Mouse (Mus musculus) layer of hippocampus, adult 9-11 months (tissue): Measurements from ENCODE around the gene Rac2.

Experiments
- DNase-seq: peaks from one replicate; pipeline ENCODE4 v3.0.0; 2022

Gene Rac2

DNA sequence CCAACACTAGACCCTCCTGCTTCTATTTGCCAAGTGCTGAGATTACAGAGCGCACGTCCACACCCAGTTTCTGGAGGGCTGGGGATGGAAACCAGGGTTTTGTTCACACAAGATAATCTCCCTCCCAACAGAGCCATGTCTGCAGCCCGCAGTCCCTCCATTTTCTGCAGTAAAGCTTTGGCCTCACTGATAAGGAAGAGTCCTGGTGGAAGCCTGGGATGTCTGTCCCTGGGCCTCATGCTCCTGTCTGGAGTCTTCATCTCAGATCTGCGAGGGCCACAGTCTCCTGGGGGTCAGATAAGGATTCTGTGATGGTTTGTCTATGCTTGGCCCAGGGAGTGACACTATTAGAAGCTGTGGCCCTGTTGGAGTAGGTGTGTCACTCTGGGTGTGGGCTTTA, 15.5 kb upstream of the Rac2 start:
- no peak for DNase-seq

GRCm38 (mm10) chr15:78587050-78587994, 14.7 kb upstream of the Rac2 start:
- peak; percentile 85 for DNase-seq

DNA sequence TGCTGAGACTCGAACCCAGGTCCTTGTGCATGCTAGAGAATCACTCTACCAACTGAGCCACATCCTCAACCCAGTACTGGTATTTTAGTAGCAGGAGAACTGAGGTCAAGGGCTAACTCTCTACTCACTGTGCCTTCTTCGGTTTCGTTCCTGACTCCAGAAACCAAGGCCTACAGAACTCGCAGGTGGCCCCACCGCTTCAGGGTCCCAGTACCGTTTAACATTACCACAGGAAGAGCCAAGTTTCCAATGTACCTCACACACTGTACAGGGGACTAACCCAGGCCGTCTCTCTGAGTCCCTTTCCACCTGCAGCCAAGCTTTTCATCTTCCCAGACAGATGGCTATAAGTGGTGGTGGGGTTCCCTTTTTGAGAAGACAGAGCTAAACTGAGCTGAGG, 12.8 kb upstream of the Rac2 start:
- no peak for DNase-seq

- no peak for DNase-seq
Measured at GRCm38 (mm10) chr15:78583352-78583751, 10.8 kb upstream of the Rac2 start.

- DNase-seq: no peak
Measured at GRCm38 (mm10) chr15:78576284-78576810, 3.8 kb upstream of the Rac2 start.

- no peak for DNase-seq
Measured at GRCm38 (mm10) chr15:78572270-78572600, 348 bp downstream of the Rac2 start.

- no peak for DNase-seq
Measured at GRCm38 (mm10) chr15:78571554-78572269, 871 bp downstream of the Rac2 start.

- no peak for DNase-seq
Measured at GRCm38 (mm10) chr15:78570170-78570569, 2.4 kb downstream of the Rac2 start.

GRCm38 (mm10) chr15:78567608-78568120, 4.9 kb downstream of the Rac2 start:
- DNase-seq: no peak

DNA sequence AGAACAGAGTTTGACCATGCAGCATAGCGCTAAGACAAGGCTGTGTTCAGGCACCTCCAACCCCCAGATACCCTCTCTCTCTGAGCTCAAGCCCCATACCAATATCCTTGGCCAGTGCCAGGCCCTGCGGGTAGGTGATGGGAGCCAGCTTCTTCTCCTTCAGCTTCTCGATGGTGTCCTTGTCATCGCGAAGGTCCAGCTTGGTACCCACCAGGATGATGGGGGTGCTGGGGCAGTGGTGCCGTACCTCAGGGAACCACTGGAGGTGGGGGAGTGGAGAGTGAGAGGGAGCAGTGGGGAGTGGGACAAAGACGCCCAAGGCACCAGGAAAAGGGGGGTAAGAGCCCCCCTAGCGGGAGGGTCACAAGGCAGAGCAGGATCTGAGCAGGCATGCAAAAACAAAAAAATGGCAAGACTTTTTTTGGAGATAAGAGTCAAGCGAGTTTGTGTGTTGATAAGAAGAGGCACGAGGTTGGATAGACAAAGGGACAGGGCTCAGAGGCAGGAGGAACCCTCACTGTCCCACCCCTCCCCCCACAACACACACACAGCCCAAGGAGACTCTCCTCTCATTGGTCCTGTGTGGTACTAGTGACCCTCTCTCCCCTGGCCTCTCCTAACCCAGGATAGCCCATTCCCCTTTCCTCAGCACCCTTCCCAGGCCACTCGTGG, 7.7 kb downstream of the Rac2 start:
- DNase-seq: no peak

GRCm38 (mm10) chr15:78563937-78564336, 8.6 kb downstream of the Rac2 start:
- DNase-seq: no peak

DNA sequence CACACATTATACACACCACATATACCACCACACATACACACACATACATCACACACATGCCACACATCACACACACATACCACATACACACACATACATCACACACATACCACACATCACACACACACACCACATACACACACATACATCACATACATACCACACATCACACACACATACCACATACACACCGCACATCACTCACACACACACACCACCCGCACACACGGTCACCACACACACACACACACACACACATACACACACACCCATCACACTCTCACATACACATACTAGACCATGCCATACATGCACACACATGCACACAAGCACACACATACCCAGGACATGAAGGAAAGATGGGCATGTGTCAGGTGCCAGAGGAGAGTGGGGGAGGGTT, 9.2 kb downstream of the Rac2 start:
- no peak for DNase-seq

DNA sequence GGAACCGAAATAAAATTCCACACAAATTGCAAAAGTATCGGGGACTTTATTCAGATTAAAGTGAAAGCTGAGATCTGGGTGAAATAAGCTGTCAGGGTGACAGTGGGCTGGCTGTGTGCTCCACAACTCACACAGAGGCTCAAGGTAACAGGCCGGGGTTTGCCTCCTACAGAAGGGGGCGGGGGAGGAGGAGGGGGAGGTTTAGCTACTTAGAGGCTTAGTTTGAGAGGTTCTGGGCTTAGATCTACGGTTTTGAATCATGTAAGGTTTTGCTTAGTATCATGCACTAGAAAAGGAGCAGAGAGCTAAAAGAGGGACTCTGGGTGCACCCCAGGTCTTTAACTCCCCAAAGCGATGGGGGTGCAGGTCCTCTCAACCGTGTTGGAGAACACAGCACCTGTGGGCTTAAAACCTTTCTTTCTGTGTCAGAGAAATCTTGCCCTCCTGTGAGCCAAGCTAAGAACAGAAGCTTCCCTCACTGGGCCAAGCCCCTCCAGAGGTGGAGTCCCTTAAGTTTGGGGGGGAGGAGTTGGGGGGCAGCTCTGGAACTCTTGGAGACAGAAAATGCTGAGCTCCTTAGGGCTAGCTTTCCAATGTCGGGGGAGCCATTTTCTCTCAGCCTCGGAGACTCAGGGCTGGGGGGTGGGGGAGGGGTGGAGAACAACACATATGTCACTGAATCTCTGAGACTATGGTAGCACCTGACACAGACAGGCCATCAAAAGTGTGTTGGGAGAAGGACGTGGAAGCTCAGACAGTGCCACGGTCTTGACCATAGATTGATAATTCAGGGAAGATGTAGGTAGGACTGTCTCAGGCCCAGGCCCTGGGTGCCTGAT, 13.2 kb downstream of the Rac2 start:
- no peak for DNase-seq

- no peak for DNase-seq
Measured at GRCm38 (mm10) chr15:78557693-78558535, 14.7 kb downstream of the Rac2 start.

DNA sequence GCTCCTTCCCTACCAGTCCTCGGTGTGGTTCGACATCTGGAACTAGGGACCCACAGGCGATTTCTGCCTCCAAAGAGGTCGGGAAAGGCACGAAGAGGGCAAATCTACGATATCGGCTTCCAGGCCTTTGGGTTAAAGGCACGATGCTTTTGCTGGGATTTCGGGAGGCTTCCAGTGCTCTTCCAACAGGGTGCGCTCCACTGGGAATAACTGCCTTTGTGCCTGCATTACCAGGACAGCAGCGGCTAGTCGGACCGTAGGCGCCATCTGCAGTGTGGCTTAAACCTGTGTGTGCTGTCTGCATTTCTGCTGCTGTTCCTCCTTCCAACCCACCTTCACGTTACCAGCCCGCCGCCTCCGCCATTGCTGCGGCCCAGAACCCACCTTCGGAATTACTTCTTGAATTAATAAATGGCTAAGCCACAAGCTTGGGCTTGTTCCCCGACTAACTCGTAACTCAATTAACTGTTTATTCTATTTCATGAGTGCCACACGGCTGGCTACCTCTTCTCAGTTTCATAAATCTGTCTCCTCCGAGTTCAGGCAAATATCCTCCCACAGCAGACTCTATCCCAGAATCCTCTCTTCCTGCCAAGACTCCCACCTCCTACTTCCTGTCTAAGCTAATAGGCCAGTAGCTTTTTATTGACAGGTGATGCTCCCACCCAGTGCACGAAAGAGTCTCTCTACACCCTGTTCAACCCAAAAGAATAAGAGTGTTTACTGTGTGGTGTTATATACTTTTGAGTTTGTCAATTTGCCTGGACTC, 17.9 kb downstream of the Rac2 start:
- no peak for DNase-seq

DNA sequence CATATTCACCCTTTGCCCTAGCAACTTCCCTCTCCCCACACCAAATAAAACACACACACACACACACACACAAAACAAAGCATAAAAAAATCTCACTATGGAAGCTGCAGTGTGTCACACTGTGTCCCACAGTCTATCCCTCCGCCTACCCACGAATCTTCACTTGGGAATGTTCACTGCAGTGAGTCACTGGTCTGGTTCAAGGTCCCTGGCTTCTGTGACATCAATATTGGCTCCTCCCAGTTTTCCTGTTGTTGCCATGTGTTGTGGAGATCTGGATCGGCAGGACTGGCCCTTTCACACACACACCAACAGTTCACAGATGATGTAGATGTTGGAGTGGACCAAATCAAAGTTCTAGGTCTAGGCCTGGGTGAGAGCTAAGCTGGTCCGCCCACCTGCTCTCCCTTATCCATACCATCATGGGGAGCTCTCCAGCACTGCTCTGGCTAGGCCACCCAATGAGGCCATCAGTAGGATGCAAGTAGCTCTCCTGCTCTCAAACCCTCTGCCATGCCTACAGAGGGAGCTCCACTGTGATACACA, 23.3 kb downstream of the Rac2 start:
- DNase-seq: no peak

DNA sequence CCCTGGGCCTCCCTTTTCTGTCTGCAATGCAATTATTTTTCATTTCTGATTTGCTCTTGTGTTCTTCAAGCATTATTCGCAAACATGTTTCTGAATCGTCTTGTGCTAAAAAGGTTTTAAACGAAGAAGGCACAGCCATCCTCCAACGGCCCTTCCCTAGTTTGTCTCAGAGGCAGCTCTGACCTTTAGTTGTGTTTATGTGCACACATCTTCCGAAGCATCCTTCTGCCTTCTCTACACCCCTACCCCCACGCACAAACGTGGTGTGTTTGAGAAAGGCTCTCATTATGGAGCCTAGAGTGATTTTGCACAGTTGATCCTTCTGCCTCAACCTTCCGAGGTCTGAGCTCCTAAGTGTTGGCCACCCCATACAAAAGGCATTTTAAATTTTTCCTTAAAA, 23.9 kb downstream of the Rac2 start:
- no peak for DNase-seq

DNA sequence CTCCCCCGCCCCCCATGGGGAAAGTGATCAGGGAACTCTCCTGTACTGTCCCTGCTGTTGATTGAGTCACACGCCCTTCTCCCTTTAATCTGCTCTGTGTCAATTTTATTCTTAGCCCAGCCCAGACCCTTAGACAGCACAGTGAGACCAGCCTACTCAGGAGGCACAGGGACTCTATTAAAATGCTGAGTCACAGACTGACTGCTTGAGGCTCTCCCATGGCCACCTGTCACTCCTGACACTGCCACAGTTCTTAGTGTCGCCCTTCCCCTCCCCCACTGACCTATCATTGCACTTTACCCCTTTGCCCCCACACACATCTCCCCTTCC, 24.3 kb downstream of the Rac2 start:
- DNase-seq: no peak

- no peak for DNase-seq
Measured at GRCm38 (mm10) chr15:78547415-78548335, 24.9 kb downstream of the Rac2 start.
